Mouse (Mus musculus) G1E (cell line): ENCODE results near the gene Zbtb12.

Experiments
- CTCF ChIP-seq: IDR thresholded peaks from 2 replicates; pipeline ENCODE4 v1.5.1; 2012; ENCODE audit warnings: low read depth, low read length, inconsistent platforms, mixed read lengths
- GATA1 ChIP-seq: IDR thresholded peaks from 2 replicates; pipeline ENCODE4 v1.6.1; 2012; ENCODE audit warnings: borderline replicate concordance, low read length, inconsistent platforms, mixed read lengths
- POLR2AphosphoS5 ChIP-seq: IDR thresholded peaks from 2 replicates; pipeline ENCODE4 v1.6.1; 2012; ENCODE audit warnings: low read depth, low read length, inconsistent platforms; ENCODE audit not compliant: insufficient replicate concordance
- TAL1 ChIP-seq: conservative IDR thresholded peaks from 2 replicates; pipeline ENCODE4 v1.6.1; 2012; ENCODE audit warnings: low read depth, low read length, inconsistent platforms, mixed read lengths

GRCm38 (mm10) chr17:34915410-34915831, 36.1 kb downstream of the Zbtb12 start:
- TF ChIP-seq CTCF (no peak), GATA1 (no peak), POLR2AphosphoS5 (no peak), TAL1 (no peak)
